Mouse (Mus musculus) thymus, postnatal 14 days (tissue): ENCODE measurements around the gene Mylk.
A peak's percentile ranks its signal among the peaks of the same experiment; 100 is the strongest.

Source experiments
- DNase-seq: peaks from one replicate; pipeline ENCODE4 v3.0.0; 2021

Gene Mylk

DNA sequence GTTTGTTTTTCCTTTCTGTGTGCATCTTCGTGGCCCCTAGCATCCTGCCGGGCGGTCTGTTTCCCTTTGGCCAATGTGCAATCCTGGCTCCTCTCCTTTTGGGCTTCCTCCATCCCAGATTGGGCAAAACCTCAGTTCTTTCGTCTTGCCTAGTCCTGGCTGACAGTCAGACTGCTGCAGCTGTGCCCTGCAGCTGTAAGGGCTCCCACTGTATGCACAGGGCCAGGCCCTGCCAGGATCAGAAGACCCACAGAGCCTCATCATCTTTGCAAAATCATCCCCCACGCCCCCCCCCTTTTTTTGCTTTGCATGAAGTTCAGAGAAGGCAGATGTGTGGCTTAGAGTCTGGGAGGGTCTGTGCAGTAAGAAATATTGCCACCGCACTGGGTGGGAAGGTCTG is 110.1 kb downstream of the Mylk start:
- no peak for DNase-seq

DNA sequence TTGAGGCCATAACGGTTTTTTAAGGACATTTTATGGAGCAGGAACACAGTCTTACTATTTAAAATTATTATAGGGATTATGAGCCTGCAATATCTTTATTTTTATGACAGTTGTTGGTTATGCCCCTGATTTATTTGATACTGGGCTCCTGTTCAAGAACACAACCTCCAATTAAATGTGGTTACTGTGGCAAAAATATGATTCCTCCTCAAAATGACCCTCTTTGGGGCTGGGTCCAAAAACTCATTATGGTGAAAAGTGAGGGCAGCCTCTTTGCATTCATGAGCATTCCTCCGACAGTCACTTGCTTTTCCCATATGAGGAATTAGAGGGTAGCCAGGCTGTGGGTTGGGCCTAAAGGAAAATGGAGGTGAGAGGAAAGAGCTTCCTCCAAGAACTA is 110.7 kb downstream of the Mylk start:
- DNase-seq: no peak

- DNase-seq: no peak
Observed at GRCm38 (mm10) chr16:34857631-34858030, 112.6 kb downstream of the Mylk start.

DNA sequence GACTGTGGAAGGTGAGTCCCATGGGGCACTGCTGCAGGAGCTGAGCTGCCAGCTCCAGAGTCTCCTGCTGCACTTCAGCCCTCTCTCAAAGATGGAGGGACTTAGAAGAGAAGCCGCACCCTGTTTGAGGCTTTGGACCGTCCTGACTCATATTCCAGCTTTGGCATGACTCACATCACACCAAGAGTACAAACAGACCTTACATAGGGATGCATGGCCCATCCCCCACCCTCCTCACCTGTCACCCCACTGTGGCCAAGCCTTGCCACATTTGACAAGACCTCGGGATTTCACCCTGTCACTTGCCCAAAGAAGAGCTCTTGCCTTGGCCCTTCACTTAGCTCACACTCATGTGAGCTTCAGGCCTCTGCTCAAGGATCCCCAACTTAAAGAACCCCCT is 115.8 kb downstream of the Mylk start:
- DNase-seq: no peak

- no peak for DNase-seq
Observed at GRCm38 (mm10) chr16:34861744-34862365, 116.8 kb downstream of the Mylk start.

- DNase-seq: no peak
Observed at GRCm38 (mm10) chr16:34865373-34865772, 120.4 kb downstream of the Mylk start.

DNA sequence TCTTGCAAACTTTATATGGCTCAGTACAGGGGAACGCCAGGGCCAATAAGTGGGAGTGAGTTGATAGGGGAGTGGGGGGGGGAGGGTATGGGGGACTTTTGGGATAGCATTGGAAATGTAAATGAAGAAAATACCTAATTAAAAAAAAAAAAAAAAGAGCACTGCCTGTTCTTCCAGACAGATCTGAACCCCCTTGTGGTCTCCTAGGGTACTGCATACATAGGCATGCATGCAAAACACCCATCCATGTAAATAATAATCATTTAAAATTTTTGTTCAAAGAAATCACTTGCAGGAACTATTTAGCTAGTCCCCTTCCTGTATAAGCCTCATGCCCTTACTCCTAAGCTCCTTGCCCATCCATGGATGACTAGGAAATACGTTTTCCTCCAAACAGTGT is 122.2 kb downstream of the Mylk start:
- DNase-seq: peak; percentile 37

GRCm38 (mm10) chr16:34880031-34880778 is 135.2 kb downstream of the Mylk start:
- no peak for DNase-seq

DNA sequence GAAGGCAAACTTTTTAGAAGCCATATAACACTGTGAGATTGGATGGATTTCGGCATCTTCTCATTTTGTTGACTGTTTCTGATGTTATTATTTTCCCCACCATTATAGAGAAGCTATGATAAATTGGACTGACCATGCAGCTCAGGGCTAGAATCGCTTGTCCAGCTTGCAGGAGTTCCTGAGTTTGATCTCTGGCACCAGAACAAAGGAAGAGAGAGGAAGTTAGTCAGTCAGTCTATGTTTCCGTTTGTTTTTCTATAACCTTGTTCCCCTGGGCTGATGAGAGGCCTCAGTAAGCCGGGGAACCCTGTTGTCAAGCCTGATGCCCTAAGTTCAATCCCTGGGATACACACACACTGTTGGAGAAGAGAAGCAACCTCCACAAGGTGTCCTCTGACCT is 135.8 kb downstream of the Mylk start:
- DNase-seq: no peak

DNA sequence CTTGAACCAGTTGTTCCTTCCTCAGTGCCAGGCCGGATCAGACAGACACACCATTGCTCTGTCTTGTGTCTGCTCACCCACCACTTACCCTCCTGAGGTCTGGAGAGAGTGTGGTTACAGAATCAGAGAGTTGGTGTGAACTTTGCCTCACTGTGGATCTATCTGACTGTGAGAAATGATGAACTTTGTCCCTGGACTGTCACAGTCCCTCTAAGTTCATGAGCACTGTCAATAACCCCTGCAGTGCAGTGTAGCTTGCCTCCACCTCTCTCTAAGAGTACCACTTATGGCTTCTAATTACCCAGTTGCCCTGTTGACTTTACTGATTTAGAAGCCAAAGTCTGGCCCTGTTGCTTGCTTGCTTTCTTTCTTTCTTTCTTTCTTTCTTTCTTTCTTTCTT is 142.0 kb downstream of the Mylk start:
- no peak for DNase-seq

GRCm38 (mm10) chr16:34894016-34894415 is 149.0 kb downstream of the Mylk start:
- DNase-seq: no peak

GRCm38 (mm10) chr16:34895916-34896315 is 150.9 kb downstream of the Mylk start:
- DNase-seq: no peak

GRCm38 (mm10) chr16:34896996-34897395 is 152.0 kb downstream of the Mylk start:
- no peak for DNase-seq

DNA sequence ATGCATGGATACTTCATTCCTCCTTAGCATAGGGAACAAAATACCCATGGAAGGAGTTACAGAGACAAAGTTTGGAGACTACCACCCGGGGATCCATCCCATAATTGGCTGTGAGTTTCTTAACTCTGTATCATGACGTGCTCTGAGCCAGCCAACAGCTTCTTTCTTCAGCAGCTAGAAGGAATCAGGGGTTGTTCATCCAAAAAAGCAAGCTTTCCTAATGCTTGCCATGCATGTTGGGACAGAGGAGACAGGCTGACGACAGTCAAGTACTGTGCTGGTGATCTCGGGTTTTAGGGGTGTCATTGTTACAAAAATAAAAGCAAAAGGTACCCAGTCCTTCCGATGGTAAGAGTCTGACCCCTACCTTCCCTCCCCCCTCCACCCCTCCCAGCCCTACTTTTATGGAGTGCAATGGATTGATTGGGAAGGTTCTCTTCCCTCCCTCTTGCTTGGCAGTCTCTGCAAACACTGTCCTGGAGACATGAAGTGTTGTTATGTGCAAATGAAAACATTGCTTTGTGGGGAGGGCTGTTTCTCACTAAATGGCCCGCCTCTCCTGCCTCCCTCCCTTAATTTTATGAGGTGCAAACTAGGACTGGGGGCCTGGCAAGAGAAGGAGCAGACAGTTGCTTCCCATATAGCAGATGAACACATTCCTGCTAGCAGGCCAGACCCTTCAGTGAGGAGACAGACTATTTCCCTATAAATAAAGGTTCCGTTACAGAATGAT is 153.2 kb downstream of the Mylk start:
- no peak for DNase-seq

- DNase-seq: no peak
Observed at GRCm38 (mm10) chr16:34899071-34899808, 154.2 kb downstream of the Mylk start.

- no peak for DNase-seq
Observed at GRCm38 (mm10) chr16:34899997-34900396, 155.0 kb downstream of the Mylk start.

DNA sequence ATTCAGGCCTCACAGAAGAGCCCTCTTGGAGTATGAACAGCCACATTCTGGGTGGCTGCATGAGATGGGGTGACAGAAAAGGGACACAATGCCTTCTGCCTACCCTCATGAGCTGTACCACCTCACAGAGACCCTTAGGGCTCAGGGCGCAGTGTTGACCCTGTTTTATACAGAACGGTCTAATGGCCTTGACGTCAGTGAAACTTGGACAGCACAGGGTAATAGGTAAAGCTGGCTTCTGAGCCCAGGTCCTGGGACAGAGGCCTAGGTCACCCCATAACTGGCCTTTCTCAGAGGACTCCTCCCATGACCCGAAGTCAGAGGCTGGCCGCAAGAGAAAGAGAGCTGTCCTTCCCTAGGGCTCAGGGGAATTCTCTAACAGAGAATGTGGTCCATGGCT is 155.5 kb downstream of the Mylk start:
- no peak for DNase-seq

- DNase-seq: no peak
Observed at GRCm38 (mm10) chr16:34901031-34901430, 156.0 kb downstream of the Mylk start.

GRCm38 (mm10) chr16:34901611-34902293 is 156.7 kb downstream of the Mylk start:
- DNase-seq: no peak

DNA sequence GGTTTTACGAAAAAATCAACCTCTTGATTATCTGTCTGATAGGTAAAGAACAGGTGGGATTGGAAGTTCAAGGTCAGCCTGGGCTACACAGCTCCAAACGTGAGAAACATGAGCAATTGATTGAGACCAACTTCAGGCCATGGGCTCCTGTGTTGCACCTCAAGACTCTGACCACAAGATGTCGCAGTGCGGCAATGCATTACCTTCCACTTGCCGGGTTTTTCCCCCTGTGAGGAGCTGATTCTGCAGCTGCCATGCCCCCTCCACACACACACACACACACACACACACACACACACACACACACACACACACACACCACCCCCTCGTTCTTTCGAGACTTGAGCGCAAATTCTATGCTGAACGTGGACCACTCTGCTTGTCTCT is 157.3 kb downstream of the Mylk start:
- peak; percentile 53 for DNase-seq

- DNase-seq: no peak
Observed at GRCm38 (mm10) chr16:34902761-34903160, 157.8 kb downstream of the Mylk start.

GRCm38 (mm10) chr16:34904876-34905275 is 159.9 kb downstream of the Mylk start:
- DNase-seq: no peak

DNA sequence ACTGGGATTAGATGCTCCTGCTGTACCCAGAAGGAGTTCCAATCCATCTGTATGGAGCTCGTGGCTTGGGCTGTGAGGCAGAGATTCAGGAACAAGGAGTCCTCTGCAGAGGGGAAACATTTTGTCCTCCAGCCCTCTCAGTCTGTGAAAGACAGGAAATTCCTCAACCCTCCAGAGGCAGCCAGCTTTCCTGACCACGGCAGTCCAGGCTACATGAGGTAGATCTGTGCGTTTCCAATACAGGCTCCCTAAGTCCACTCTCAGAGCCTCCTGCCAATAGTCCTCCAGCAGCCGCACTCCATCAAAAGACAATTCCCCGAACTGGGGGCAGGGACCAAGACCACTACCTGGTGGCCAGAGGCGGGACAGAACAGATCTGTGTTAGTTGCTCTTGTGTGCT is 164.4 kb downstream of the Mylk start:
- DNase-seq: no peak
